Mouse (Mus musculus) limb, embryonic 15.5 days (tissue): Measurements from ENCODE around the gene Gpatch4. TPM values are rescaled to one million over a fixed set of nuclear protein-coding genes. Genes with fewer than 3 reads are reported as not detected.

Experiments used
- ATAC-seq: fragments of 200-750 bp; cut with Nextera tagmentation; 2 replicates; pipeline ENCODE4 v1.8.0; 2017; ENCODE audit warnings: low read depth, moderate TSS enrichment; ENCODE audit not compliant: insufficient number of reproducible peaks, low FRiP score, low TSS enrichment
- H3K27ac ChIP-seq: fragments of 300-500 bp; sonication (generic); 2 replicates; pipeline ENCODE4 v1.5.1; 2015; ENCODE audit warnings: moderate library complexity, mild to moderate bottlenecking, inconsistent platforms
- H3K27me3 ChIP-seq: fragments of 300-500 bp; sonication (generic); 2 replicates; pipeline ENCODE4 v1.6.1; 2015; ENCODE audit warnings: inconsistent platforms
- H3K36me3 ChIP-seq: fragments of 300-500 bp; sonication (generic); 2 replicates; pipeline ENCODE4 v1.6.1; 2015; ENCODE audit warnings: inconsistent platforms
- H3K4me1 ChIP-seq: fragments of 300-500 bp; sonication (generic); 2 replicates; pipeline ENCODE4 v1.6.1; 2015; ENCODE audit warnings: inconsistent platforms
- H3K4me2 ChIP-seq: fragments of 300-500 bp; sonication (generic); 2 replicates; pipeline ENCODE4 v1.6.1; 2015; ENCODE audit warnings: mild to moderate bottlenecking, inconsistent platforms
- H3K4me3 ChIP-seq: fragments of 300-500 bp; sonication (generic); 2 replicates; pipeline ENCODE4 v1.5.1; 2015; ENCODE audit warnings: mild to moderate bottlenecking, inconsistent platforms
- H3K9ac ChIP-seq: fragments of 300-500 bp; sonication (generic); 2 replicates; pipeline ENCODE4 v1.6.1; 2015; ENCODE audit warnings: inconsistent platforms
- H3K9me3 ChIP-seq: fragments of 300-500 bp; sonication (generic); 2 replicates; pipeline ENCODE4 v1.6.1; 2016; ENCODE audit warnings: inconsistent platforms
- WGBS: fragments of 180-500 bp; shearing (Covaris S2); methylation state at CpG from one replicate; pipeline ENCODE4 v1.1.7; 2015; 5-methylcytosine and 5-hydroxymethylcytosine counted together
- polyA plus RNA-seq: library from polyadenylated mRNA; unstranded; fragments of >200 nt; fragmentation: Nextera tagmentation; extraction: Ambion mirVana; gene quantifications from 2 replicates; pipeline ENCODE4 v1.2.1, GENCODE M21; 2015

Gpatch4 gene
- polyA plus RNA-seq = 29.4 and 32.6 TPM in 2 replicates

- Histone ChIP-seq H3K4me3 (peak within 1 kb of the TSS; percentile 82), H3K27me3 (peaks cover 19% of the 10 kb centered on the region), H3K9ac (peak within 1 kb of the TSS; percentile 42; the same call in 1 of the 2 replicates), H3K27ac (peak within 1 kb of the TSS; percentile 59; the same call in 1 of the 2 replicates), H3K4me1 (peaks cover 6% of the 10 kb centered on the region), H3K9me3 (no peaks in the 10 kb centered on the region), H3K4me2 (peak within 1 kb of the TSS; percentile 77), H3K36me3 (no peaks in the 10 kb centered on the region; the same call in 1 of the 2 replicates)
- ATAC-seq = peak; percentile 76; the same call in 1 of the 2 replicates
- 10% methylated on average over 36 of the region's 36 CpGs for WGBS
These were observed at the start of gene Gpatch4 for GRCm38 (mm10) chr3:88042661-88043421. Gpatch4 (plus strand) TSS chr3:88043108.

- Histone ChIP-seq H3K36me3 (no peaks in the 10 kb centered on the region), H3K4me3 (no peak overlapping the region), H3K27ac (no peak overlapping the region), H3K9ac (no peak overlapping the region), H3K4me1 (peaks cover 13% of the 10 kb centered on the region), H3K9me3 (no peaks in the 10 kb centered on the region), H3K4me2 (no peak overlapping the region), H3K27me3 (peaks cover 98% of the 10 kb centered on the region)
- 2% methylated on average over 5 of the region's 6 CpGs for WGBS
- no peak for ATAC-seq
These were observed 49.5 kb upstream of the Gpatch4 start for GRCm38 (mm10) chr3:87993436-87993835.

DNA sequence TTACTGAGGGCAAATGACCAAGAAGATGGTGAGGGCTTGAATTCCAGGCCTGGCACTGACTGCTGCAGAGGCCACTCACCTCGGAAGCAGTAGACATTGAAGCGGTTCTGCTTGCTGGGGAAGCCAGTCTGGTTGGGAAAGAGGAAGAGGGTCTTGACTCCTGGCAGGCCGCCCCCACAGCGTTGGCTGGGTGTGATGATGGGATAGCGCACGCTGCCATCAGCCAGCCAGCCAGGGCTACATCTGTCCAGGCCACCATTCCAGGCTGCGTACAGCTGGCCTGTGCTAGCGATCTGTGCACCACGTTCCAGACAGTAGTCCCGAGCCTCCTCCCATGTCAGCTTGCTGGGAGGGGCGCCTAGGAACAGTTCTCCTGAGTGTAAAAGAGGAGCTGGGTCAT is 47.6 kb upstream of the Gpatch4 start:
- H3K4me1 ChIP-seq = peaks cover 24% of the 10 kb centered on the region
- H3K27ac ChIP-seq = no peak overlapping the region
- H3K9me3 ChIP-seq = no peaks in the 10 kb centered on the region
- H3K36me3 ChIP-seq = no peaks in the 10 kb centered on the region
- 28% methylated on average over 11 of the region's 11 CpGs for WGBS
- H3K4me3 ChIP-seq = no peak overlapping the region
- H3K27me3 ChIP-seq = peaks cover 98% of the 10 kb centered on the region
- no peak overlapping the region for H3K4me2 ChIP-seq
- H3K9ac ChIP-seq = no peak overlapping the region
- ATAC-seq = no peak

DNA sequence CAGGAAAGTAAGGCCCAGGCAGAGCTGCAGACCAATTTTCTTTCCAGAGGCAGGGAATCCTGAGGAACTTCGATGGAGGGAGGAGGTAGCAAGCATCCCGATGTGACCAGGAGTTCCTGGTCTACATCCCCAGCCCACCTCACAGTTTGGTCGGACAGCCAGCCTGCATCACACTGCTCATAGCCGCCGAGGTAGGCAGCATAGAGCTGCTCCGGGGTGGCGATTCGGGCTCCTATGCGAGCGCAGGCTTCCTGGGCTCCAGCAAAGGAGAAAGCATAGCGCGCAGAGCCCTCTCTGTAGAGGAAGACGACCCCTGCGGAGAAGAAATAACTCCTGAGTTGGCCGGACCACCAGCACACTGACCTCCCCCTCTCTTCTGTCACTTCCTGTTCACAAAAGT is 46.5 kb upstream of the Gpatch4 start:
- no peaks in the 10 kb centered on the region for H3K9me3 ChIP-seq
- no peak overlapping the region; the same call in 1 of the 2 replicates for H3K4me2 ChIP-seq

DNA sequence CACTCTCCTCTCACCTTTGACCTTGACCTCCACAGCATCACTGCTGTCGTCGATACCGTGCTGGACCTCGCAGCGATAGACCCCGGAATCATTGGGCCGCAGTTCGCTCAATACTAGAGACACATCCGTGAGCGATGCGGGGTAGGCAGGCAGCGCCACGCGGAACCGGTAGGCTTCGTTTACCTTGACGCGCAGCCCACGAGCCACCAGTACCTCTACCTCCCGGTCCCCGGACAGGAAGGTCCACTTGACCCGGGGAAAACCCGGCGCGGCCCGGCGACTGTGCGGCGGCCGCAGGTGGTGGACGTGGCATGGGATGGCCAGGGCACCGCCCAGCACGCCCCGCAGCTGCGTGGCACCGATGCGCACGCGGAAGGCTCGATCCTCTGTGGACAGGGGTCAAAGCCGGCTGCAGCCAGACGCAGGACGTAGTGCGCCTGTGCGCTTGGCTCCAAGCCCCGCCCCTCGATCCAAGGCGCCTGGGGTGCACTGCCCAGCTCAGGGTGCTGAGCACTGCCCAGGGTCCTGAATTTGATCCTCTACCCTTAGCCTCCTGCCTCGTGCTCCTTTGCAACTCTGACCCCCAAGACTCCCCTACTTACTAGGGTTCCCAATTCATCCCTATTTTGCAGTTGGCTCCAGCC is 45.8 kb upstream of the Gpatch4 start:
- under 1% methylated on average over 49 of the region's 49 CpGs for WGBS
- no peak for ATAC-seq
- peaks cover 99% of the 10 kb centered on the region for H3K27me3 ChIP-seq
- no peaks in the 10 kb centered on the region for H3K36me3 ChIP-seq
- H3K4me1 ChIP-seq = peaks cover 29% of the 10 kb centered on the region
- no peak overlapping the region for H3K9ac ChIP-seq
- H3K27ac ChIP-seq = no peak overlapping the region
- peak overlapping the region; percentile 32 for H3K4me3 ChIP-seq
- H3K9me3 ChIP-seq = no peaks in the 10 kb centered on the region
- H3K4me2 ChIP-seq = peak overlapping the region; percentile 41

More for the DNA sequence above, 46.5 kb upstream of the Gpatch4 start:
- Histone ChIP-seq H3K36me3 (no peaks in the 10 kb centered on the region), H3K9ac (no peak overlapping the region), H3K27me3 (peaks cover 97% of the 10 kb centered on the region), H3K4me3 (peak overlapping the region; percentile 32; the same call in 1 of the 2 replicates), H3K4me1 (peaks cover 29% of the 10 kb centered on the region), H3K27ac (no peak overlapping the region)
- 2% methylated on average over 15 of the region's 15 CpGs for WGBS
- ATAC-seq = no peak

- Histone ChIP-seq H3K4me3 (no peak overlapping the region), H3K9me3 (no peaks in the 10 kb centered on the region), H3K4me2 (no peak overlapping the region), H3K9ac (no peak overlapping the region), H3K4me1 (peaks cover 36% of the 10 kb centered on the region), H3K36me3 (no peaks in the 10 kb centered on the region), H3K27me3 (peaks cover 99% of the 10 kb centered on the region), H3K27ac (no peak overlapping the region)
- 7% methylated on average over 6 of the region's 7 CpGs for WGBS
- ATAC-seq = no peak
These were observed 44.2 kb upstream of the Gpatch4 start for GRCm38 (mm10) chr3:87998747-87999146.

GRCm38 (mm10) chr3:87999243-87999895 is 43.5 kb upstream of the Gpatch4 start:
- WGBS = 1% methylated on average over 38 of the region's 38 CpGs
- peak overlapping the region; percentile 4; the same call in 1 of the 2 replicates for H3K9ac ChIP-seq
- peak overlapping the region; percentile 78 for H3K4me2 ChIP-seq
- H3K27ac ChIP-seq = no peak overlapping the region
- H3K9me3 ChIP-seq = no peaks in the 10 kb centered on the region
- peaks cover 99% of the 10 kb centered on the region for H3K27me3 ChIP-seq
- H3K36me3 ChIP-seq = no peaks in the 10 kb centered on the region
- no peak for ATAC-seq
- peak overlapping the region; percentile 41 for H3K4me3 ChIP-seq
- peaks cover 36% of the 10 kb centered on the region for H3K4me1 ChIP-seq

GRCm38 (mm10) chr3:88000181-88000580 is 42.7 kb upstream of the Gpatch4 start, which contains the start of gene Bcan:
Bcan (minus strand) TSS chr3:88000230.
- ATAC-seq = no peak
- H3K9ac ChIP-seq = peak within 1 kb of the TSS; percentile 4

GRCm38 (mm10) chr3:88000816-88001595 is 41.9 kb upstream of the Gpatch4 start:
- Histone ChIP-seq H3K4me1 (peaks cover 36% of the 10 kb centered on the region), H3K27ac (no peak overlapping the region), H3K36me3 (no peaks in the 10 kb centered on the region), H3K4me3 (0 out of 2 replicates have a peak overlapping the region, but pooled peaks have one; percentile 41), H3K9ac (no peak overlapping the region), H3K27me3 (peaks cover 99% of the 10 kb centered on the region), H3K9me3 (no peaks in the 10 kb centered on the region), H3K4me2 (peak overlapping the region; percentile 78)
- WGBS = 13% methylated on average over 11 of the region's 11 CpGs
- no peak for ATAC-seq

More at GRCm38 (mm10) chr3:88000181-88000580, 42.7 kb upstream of the Gpatch4 start, which contains the start of gene Bcan:
- Histone ChIP-seq H3K36me3 (no peaks in the 10 kb centered on the region), H3K27ac (no peak within 1 kb of the TSS), H3K9me3 (no peaks in the 10 kb centered on the region), H3K4me1 (peaks cover 36% of the 10 kb centered on the region), H3K4me2 (peak within 1 kb of the TSS; percentile 78), H3K27me3 (peaks cover 99% of the 10 kb centered on the region), H3K4me3 (peak within 1 kb of the TSS; percentile 41)
- under 1% methylated on average over 39 of the region's 39 CpGs for WGBS

GRCm38 (mm10) chr3:88002291-88002976 is 40.5 kb upstream of the Gpatch4 start:
- H3K27me3 ChIP-seq = peaks cover 90% of the 10 kb centered on the region
- ATAC-seq = peak; percentile 56; the same call in 1 of the 2 replicates
- H3K9ac ChIP-seq = no peak overlapping the region
- peaks cover 25% of the 10 kb centered on the region for H3K4me1 ChIP-seq
- WGBS = 2% methylated on average over 17 of the region's 17 CpGs
- no peak overlapping the region for H3K4me2 ChIP-seq
- no peak overlapping the region for H3K4me3 ChIP-seq
- no peaks in the 10 kb centered on the region for H3K9me3 ChIP-seq
- no peaks in the 10 kb centered on the region for H3K36me3 ChIP-seq
- no peak overlapping the region for H3K27ac ChIP-seq
